Mouse (Mus musculus) hindbrain, embryonic 16.5 days (tissue): Measurements from ENCODE around the gene Rtp3. TPM values are rescaled to one million over a fixed set of nuclear protein-coding genes. Genes with fewer than 3 reads are reported as not detected.
A peak's percentile ranks its signal among the peaks of the same experiment; 100 is the strongest.

Experiments used
- ATAC-seq: fragments of 200-750 bp; cut with Nextera tagmentation; 2 replicates; pipeline ENCODE4 v1.8.0; 2017; ENCODE audit warnings: moderate TSS enrichment, moderate library complexity
- H3K27ac ChIP-seq: fragments of 300-500 bp; sonication (generic); 2 replicates; pipeline ENCODE4 v1.5.1; 2014; ENCODE audit warnings: low read depth, mild to moderate bottlenecking, control low read depth, low read length, moderate library complexity
- H3K27me3 ChIP-seq: fragments of 300-500 bp; sonication (generic); replicated peaks from 2 replicates; pipeline ENCODE4 v1.6.1; 2014; ENCODE audit warnings: low read length; ENCODE audit not compliant: control insufficient read depth, insufficient read depth
- H3K36me3 ChIP-seq: fragments of 300-500 bp; sonication (generic); 2 replicates; pipeline ENCODE4 v1.6.1; 2014; ENCODE audit warnings: mild to moderate bottlenecking, low read length, moderate library complexity, mixed read lengths; ENCODE audit not compliant: control insufficient read depth, insufficient read depth
- H3K4me1 ChIP-seq: fragments of 300-500 bp; sonication (generic); 2 replicates; pipeline ENCODE4 v1.6.1; 2014; ENCODE audit warnings: low read depth, low read length; ENCODE audit not compliant: control insufficient read depth, insufficient read depth
- H3K4me2 ChIP-seq: fragments of 300-500 bp; sonication (generic); 2 replicates; pipeline ENCODE4 v1.6.1; 2014; ENCODE audit warnings: mild to moderate bottlenecking, low read length, control low read depth, moderate library complexity
- H3K4me3 ChIP-seq: fragments of 300-500 bp; sonication (generic); 2 replicates; pipeline ENCODE4 v1.5.1; 2014; ENCODE audit warnings: mild to moderate bottlenecking, low read length, control low read depth, moderate library complexity
- H3K9ac ChIP-seq: fragments of 300-500 bp; sonication (generic); 2 replicates; pipeline ENCODE4 v1.6.1; 2014; ENCODE audit warnings: low read depth, mild to moderate bottlenecking, control low read depth, low read length, moderate library complexity
- H3K9me3 ChIP-seq: fragments of 300-500 bp; sonication (generic); 2 replicates; pipeline ENCODE4 v1.6.1; 2014; ENCODE audit warnings: mild to moderate bottlenecking, low read length, moderate library complexity; ENCODE audit not compliant: control insufficient read depth
- WGBS: fragments of 180-500 bp; shearing (Covaris S2); extraction: QIAGEN DNeasy Blood & Tissue Kit; methylation state at CpG from one replicate; pipeline ENCODE4 v1.1.7; 2014; 5-methylcytosine and 5-hydroxymethylcytosine counted together
- polyA plus RNA-seq: library from polyadenylated mRNA; unstranded; fragments of >200 nt; fragmentation: Nextera tagmentation; extraction: Ambion mirVana; gene quantifications from 2 replicates; pipeline ENCODE4 v1.2.1, GENCODE M21; 2015

Gene Rtp3
- polyA plus RNA-seq, 1 experiment from 2014 or later, result not detected

GRCm38 (mm10) chr9:110951866-110952265 lies 38.5 kb downstream of the Rtp3 start:
- H3K27ac ChIP-seq, result no peak overlapping the region
- H3K4me2 ChIP-seq, result no peak overlapping the region
- H3K36me3 ChIP-seq, result no peaks in the 10 kb centered on the region
- H3K4me1 ChIP-seq, result no peaks in the 10 kb centered on the region
- H3K9me3 ChIP-seq, result no peaks in the 10 kb centered on the region
- H3K4me3 ChIP-seq, result no peak overlapping the region
- H3K27me3 ChIP-seq, result no peaks in the 10 kb centered on the region; the same call in 1 of the 2 replicates
- no peak overlapping the region for H3K9ac ChIP-seq
- no peak for ATAC-seq
- WGBS, result 98% methylated on average over 11 of the region's 13 CpGs

GRCm38 (mm10) chr9:110951397-110951796 lies 39.0 kb downstream of the Rtp3 start, which contains the start of gene Lrrc2:
Gene Lrrc2 (plus strand): TSS chr9:110951545.
- 91% methylated on average over 11 of the region's 11 CpGs for WGBS
- H3K9me3 ChIP-seq, result no peaks in the 10 kb centered on the region
- no peaks in the 10 kb centered on the region for H3K4me1 ChIP-seq
- ATAC-seq, result no peak
- H3K4me3 ChIP-seq, result no peak within 1 kb of the TSS
- no peak within 1 kb of the TSS for H3K27ac ChIP-seq
- H3K4me2 ChIP-seq, result no peak within 1 kb of the TSS
- H3K9ac ChIP-seq, result no peak within 1 kb of the TSS
- no peaks in the 10 kb centered on the region; the same call in 1 of the 2 replicates for H3K27me3 ChIP-seq
- H3K36me3 ChIP-seq, result no peaks in the 10 kb centered on the region

- no peak for ATAC-seq
Measured at GRCm38 (mm10) chr9:110950109-110950508, 40.3 kb downstream of the Rtp3 start.

GRCm38 (mm10) chr9:110948813-110949310 lies 41.5 kb downstream of the Rtp3 start:
- no peaks in the 10 kb centered on the region; the same call in 1 of the 2 replicates for H3K4me1 ChIP-seq
- no peaks in the 10 kb centered on the region for H3K36me3 ChIP-seq
- H3K27ac ChIP-seq, result no peak overlapping the region
- H3K4me2 ChIP-seq, result no peak overlapping the region
- H3K4me3 ChIP-seq, result no peak overlapping the region
- peaks cover 12% of the 10 kb centered on the region for H3K27me3 ChIP-seq
- WGBS, result 65% methylated on average over 8 of the region's 8 CpGs
- H3K9ac ChIP-seq, result no peak overlapping the region
- H3K9me3 ChIP-seq, result no peaks in the 10 kb centered on the region
- no peak for ATAC-seq

More at GRCm38 (mm10) chr9:110950109-110950508, 40.3 kb downstream of the Rtp3 start:
- 99% methylated on average over 3 of the region's 3 CpGs for WGBS
- Histone ChIP-seq H3K4me1 (no peaks in the 10 kb centered on the region), H3K4me3 (no peak overlapping the region), H3K27me3 (0 out of 2 replicates have a peak, but pooled peaks cover 3% of the 10 kb centered on the region), H3K27ac (no peak overlapping the region), H3K9me3 (no peaks in the 10 kb centered on the region), H3K9ac (no peak overlapping the region), H3K4me2 (no peak overlapping the region), H3K36me3 (no peaks in the 10 kb centered on the region)

GRCm38 (mm10) chr9:110947900-110948299 lies 42.5 kb downstream of the Rtp3 start:
- Histone ChIP-seq H3K27ac (no peak overlapping the region), H3K9ac (no peak overlapping the region), H3K4me3 (no peak overlapping the region), H3K36me3 (no peaks in the 10 kb centered on the region), H3K4me1 (no peaks in the 10 kb centered on the region; the same call in 1 of the 2 replicates), H3K4me2 (no peak overlapping the region), H3K9me3 (no peaks in the 10 kb centered on the region), H3K27me3 (peaks cover 12% of the 10 kb centered on the region)
- 40% methylated on average over 6 of the region's 6 CpGs for WGBS
- ATAC-seq, result no peak

GRCm38 (mm10) chr9:110947261-110947661 lies 43.1 kb downstream of the Rtp3 start:
- Histone ChIP-seq H3K36me3 (no peaks in the 10 kb centered on the region), H3K9me3 (no peaks in the 10 kb centered on the region), H3K9ac (no peak overlapping the region), H3K27me3 (peaks cover 12% of the 10 kb centered on the region), H3K4me3 (no peak overlapping the region), H3K4me1 (no peaks in the 10 kb centered on the region; the same call in 1 of the 2 replicates), H3K27ac (no peak overlapping the region), H3K4me2 (no peak overlapping the region)
- no peak for ATAC-seq
- 14% methylated on average over 6 of the region's 6 CpGs for WGBS

GRCm38 (mm10) chr9:110946548-110947044 lies 43.8 kb downstream of the Rtp3 start:
- no peak overlapping the region for H3K4me2 ChIP-seq
- 15% methylated on average over 20 of the region's 20 CpGs for WGBS
- no peak for ATAC-seq

GRCm38 (mm10) chr9:110945926-110946325 lies 44.5 kb downstream of the Rtp3 start, which contains the start of gene Tdgf1:
Gene Tdgf1 (minus strand): TSS chr9:110946158.
- Histone ChIP-seq H3K27ac (no peak within 1 kb of the TSS), H3K9ac (no peak within 1 kb of the TSS), H3K4me1 (no peaks in the 10 kb centered on the region; the same call in 1 of the 2 replicates), H3K36me3 (no peaks in the 10 kb centered on the region), H3K9me3 (no peaks in the 10 kb centered on the region), H3K4me3 (no peak within 1 kb of the TSS), H3K4me2 (peak within 1 kb of the TSS; percentile 31; the same call in 1 of the 2 replicates), H3K27me3 (peaks cover 12% of the 10 kb centered on the region)
- WGBS, result 20% methylated on average over 11 of the region's 11 CpGs
- no peak for ATAC-seq

More at GRCm38 (mm10) chr9:110946548-110947044, 43.8 kb downstream of the Rtp3 start:
- no peak overlapping the region for H3K9ac ChIP-seq
- H3K4me1 ChIP-seq, result no peaks in the 10 kb centered on the region; the same call in 1 of the 2 replicates
- H3K4me3 ChIP-seq, result no peak overlapping the region
- no peaks in the 10 kb centered on the region for H3K9me3 ChIP-seq
- no peaks in the 10 kb centered on the region for H3K36me3 ChIP-seq
- peaks cover 12% of the 10 kb centered on the region for H3K27me3 ChIP-seq
- no peak overlapping the region for H3K27ac ChIP-seq

- Histone ChIP-seq H3K4me3 (no peak overlapping the region), H3K27ac (no peak overlapping the region), H3K27me3 (peaks cover 12% of the 10 kb centered on the region), H3K4me1 (no peaks in the 10 kb centered on the region; the same call in 1 of the 2 replicates), H3K9me3 (no peaks in the 10 kb centered on the region), H3K36me3 (no peaks in the 10 kb centered on the region), H3K4me2 (peak overlapping the region; percentile 31; the same call in 1 of the 2 replicates), H3K9ac (no peak overlapping the region)
- 21% methylated on average over 18 of the region's 18 CpGs for WGBS
- no peak for ATAC-seq
Measured at GRCm38 (mm10) chr9:110945343-110945742, 45.0 kb downstream of the Rtp3 start.
